ENCODE assay signal across 8 mouse cellular contexts in the genomic region with DNA sequence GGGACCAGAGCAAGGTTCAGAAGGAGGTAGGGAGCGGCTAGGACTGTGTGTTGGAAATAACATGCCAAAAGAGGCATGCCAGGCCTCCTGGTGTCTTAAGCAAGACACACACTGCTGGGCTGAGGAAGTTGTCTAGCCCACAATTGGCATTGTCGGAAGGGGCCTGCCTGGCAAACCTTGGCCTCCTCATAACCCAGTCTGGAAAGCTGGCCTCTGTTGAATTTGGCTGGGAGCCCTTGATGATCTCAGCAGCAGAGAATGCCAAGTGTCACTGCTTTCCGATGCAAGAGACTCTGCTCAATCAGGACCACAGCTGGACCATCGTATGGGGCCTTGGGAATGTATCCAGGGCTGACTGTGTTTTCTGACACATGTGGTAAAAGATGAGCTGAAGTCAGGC. TPM values are rescaled to one million over a fixed set of nuclear protein-coding genes. Genes with fewer than 3 reads are reported as not detected.
DNase-seq lines count a peak whose midpoint lies in the region; ATAC-seq and TF ChIP-seq lines count a peak whose summit lies in the region.

No protein-coding gene starts in this region.

- H3K27ac ChIP-seq in heart, embryonic 13.5 days (replicated peaks): peak overlapping the region; percentile 89
- no peak overlapping the region for H3K27ac ChIP-seq in midbrain, postnatal 0 days (ENCODE audit: low read depth, low read length)

- peak; percentile 56 for DNase-seq in retina, postnatal 1 day
- no peak for DNase-seq in retina, embryonic 14.5 days (ENCODE audit: low spot score)
- peak; percentile 94 to 95 for DNase-seq in cerebellum, postnatal 10 days
- peak; percentile 78 for DNase-seq in kidney, postnatal 14 days
- DNase-seq in midbrain, postnatal 0 days (ENCODE audit: low spot score): peak; percentile 81
- no peak for DNase-seq in frontal cortex, postnatal 14 days (ENCODE audit: low spot score in 2 of 2)

- H3K27me3 ChIP-seq in heart, embryonic 13.5 days (replicated peaks): no peaks in the 10 kb centered on the region
- no peaks in the 10 kb centered on the region for H3K27me3 ChIP-seq in midbrain, postnatal 0 days (ENCODE audit: insufficient read depth, low read length)

- H3K36me3 ChIP-seq in heart, embryonic 13.5 days: no peaks in the 10 kb centered on the region
- H3K36me3 ChIP-seq in midbrain, postnatal 0 days (ENCODE audit: insufficient read depth, low read length): no peaks in the 10 kb centered on the region

- WGBS in heart, embryonic 13.5 days: 18% methylated on average over 4 of the region's 4 CpGs
- WGBS in midbrain, postnatal 0 days: 62% methylated on average over 4 of the region's 4 CpGs

- H3K4me3 ChIP-seq in heart, embryonic 13.5 days: no peak overlapping the region
- H3K4me3 ChIP-seq in midbrain, postnatal 0 days (ENCODE audit: low read depth, low read length): no peak overlapping the region

- ATAC-seq in heart, embryonic 13.5 days (ENCODE audit: extremely low read depth, insufficient number of reproducible peaks, low FRiP score, low TSS enrichment): peak; percentile 51; the same call in 1 of the 2 replicates
- peak; percentile 23; the same call in 1 of the 2 replicates for ATAC-seq in midbrain, postnatal 0 days (ENCODE audit: low FRiP score)
- ATAC-seq in activated CD4-positive, CD25-positive, alpha-beta regulatory T cell, adult 4 months: no peak

- TF ChIP-seq CTCF in midbrain, postnatal 0 days (IDR thresholded peaks at IDR 0.05): no peak

- no peaks in the 10 kb centered on the region for H3K9me3 ChIP-seq in heart, embryonic 13.5 days
- no peaks in the 10 kb centered on the region for H3K9me3 ChIP-seq in midbrain, postnatal 0 days (ENCODE audit: low read length)

- H3K4me1 ChIP-seq in heart, embryonic 13.5 days: peaks cover 26% of the 10 kb centered on the region
- H3K4me1 ChIP-seq in midbrain, postnatal 0 days (ENCODE audit: insufficient read depth, low read length): no peaks in the 10 kb centered on the region

- H3K9ac ChIP-seq in heart, embryonic 13.5 days: no peak overlapping the region
- no peak overlapping the region for H3K9ac ChIP-seq in midbrain, postnatal 0 days (replicated peaks; ENCODE audit: low read length, poor library complexity, severe bottlenecking)

- H3K4me2 ChIP-seq in heart, embryonic 13.5 days: no peak overlapping the region
- H3K4me2 ChIP-seq in midbrain, postnatal 0 days (ENCODE audit: low read depth, low read length, poor library complexity, severe bottlenecking): no peak overlapping the region

RNA-seq across cellular contexts. Expression of gene Lmcd1, which starts 27.9 kb away (rescaled TPM):
- 47.8 and 56.7 TPM in 2 replicates for polyA plus RNA-seq in heart, embryonic 13.5 days (2015; fragmentation: Nextera tagmentation; extraction: Ambion mirVana)
- total RNA-seq in midbrain, postnatal 0 days (2014; rRNA removed): 9.5 and 10.1 TPM in 2 replicates
- 6.3 and 7.6 TPM in 2 replicates for polyA plus RNA-seq in midbrain, postnatal 0 days (2015; fragmentation: Nextera tagmentation; extraction: Ambion mirVana)
- polyA plus RNA-seq in activated CD4-positive, CD25-positive, alpha-beta regulatory T cell, adult 4 months (2017; shearing (Covaris generic)): not detected

Comparison
In these comparisons a context has a peak if more than half of its experiments do, and no peak if none do; other contexts are left out.
1. DNase-seq: peak in retina, postnatal 1 day (single experiment), cerebellum, postnatal 10 days (2 of 2), kidney, postnatal 14 days (single experiment) and midbrain, postnatal 0 days (single experiment); none in retina, embryonic 14.5 days (single experiment) and frontal cortex, postnatal 14 days (0 of 2).